Mouse (Mus musculus) left cerebral cortex, adult 11 months (tissue): ENCODE data around the gene Nfix.

Source experiments
- DNase-seq: peaks from one replicate; pipeline ENCODE4 v3.0.0; 2022; ENCODE audit warnings: low spot score

Gene Nfix

GRCm38 (mm10) chr8:84663483-84664327, 136.4 kb downstream of the Nfix start:
- peak; percentile 95 for DNase-seq

DNA sequence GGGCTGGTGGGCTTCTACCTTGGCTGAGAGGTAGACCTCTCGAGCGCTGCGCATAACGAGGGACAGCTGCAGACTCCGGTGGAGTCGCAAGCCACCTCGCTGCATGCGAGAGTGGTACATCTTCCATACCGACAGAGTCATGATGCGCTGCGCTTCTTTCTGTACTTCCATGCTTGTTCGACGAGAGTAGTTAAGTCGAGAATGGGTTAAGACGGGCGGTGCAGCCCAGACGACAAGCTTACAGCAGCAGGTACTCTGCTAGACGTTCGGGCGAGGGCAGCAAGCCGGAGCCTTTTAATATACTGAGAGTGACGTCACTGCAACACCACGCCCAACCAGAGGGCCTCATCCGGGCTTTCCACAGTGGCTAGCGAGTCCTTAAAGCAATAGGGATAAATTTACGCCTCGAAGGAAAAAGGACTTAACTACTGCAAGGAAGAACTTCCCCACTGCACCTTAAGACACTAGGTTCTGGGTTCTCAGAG, 137.5 kb downstream of the Nfix start, which contains the start of gene Ier2:
Gene Ier2, minus strand, starts transcription at position 272 of the 485 bp plus-strand sequence.
- peak; percentile 91 for DNase-seq

GRCm38 (mm10) chr8:84661961-84662571, 138.1 kb downstream of the Nfix start:
- no peak for DNase-seq

- peak; percentile 57 for DNase-seq
These were observed 138.7 kb downstream of the Nfix start for GRCm38 (mm10) chr8:84661458-84661871.

DNA sequence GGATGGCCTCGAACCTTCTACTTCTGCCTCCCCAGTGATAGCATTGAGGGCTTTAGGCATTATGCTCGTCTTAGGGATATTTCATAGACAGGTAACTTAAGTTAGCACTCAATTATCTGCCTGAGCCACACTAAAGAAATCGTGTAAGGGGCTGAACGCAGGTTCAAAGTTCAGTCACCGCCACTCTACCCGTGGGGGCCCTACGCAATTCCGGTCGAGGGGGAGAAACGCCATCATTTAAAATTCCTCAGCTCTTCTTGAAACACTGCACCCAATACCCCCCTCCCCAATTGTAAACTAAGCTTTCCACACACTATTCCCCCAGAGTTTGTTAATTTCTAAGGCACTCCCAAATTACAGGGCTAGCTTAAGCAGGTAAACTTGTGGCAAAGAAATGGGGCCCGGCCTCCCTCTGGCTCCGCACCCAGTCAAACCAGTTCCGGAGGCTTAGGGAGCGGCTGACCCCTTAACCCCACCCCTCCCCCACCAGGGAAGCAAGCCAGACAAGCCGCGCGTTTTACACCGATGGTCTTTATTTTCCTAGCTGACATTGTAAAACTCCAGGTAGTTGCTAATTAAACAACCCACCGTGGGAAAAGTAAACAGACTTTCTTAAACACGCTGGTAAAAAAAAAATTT, 139.2 kb downstream of the Nfix start:
- no peak for DNase-seq

- no peak for DNase-seq
These were observed 140.0 kb downstream of the Nfix start for GRCm38 (mm10) chr8:84659936-84660818.

- no peak for DNase-seq
These were observed 141.2 kb downstream of the Nfix start for GRCm38 (mm10) chr8:84658951-84659350.

GRCm38 (mm10) chr8:84657680-84658079, 142.5 kb downstream of the Nfix start:
- DNase-seq: no peak

- no peak for DNase-seq
These were observed 142.9 kb downstream of the Nfix start for GRCm38 (mm10) chr8:84657203-84657602.

GRCm38 (mm10) chr8:84656641-84657126, 143.5 kb downstream of the Nfix start:
- DNase-seq: no peak

DNA sequence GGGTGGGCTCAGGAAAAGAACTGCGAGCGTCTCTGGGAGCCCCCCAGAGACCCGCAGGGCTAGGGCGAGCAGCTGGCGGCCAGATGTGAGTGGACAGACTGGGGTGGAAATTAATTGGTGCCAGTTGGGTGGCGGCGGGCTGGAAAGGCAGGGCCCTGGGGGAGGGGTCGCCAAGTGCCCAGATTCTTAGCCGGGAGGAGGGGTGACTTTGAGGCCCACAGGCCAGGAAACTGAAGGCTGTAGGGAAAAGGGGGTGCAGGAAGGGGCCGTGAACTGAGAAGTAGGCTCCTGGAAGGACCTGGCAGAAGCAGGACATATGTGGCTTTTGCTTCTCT, 144.0 kb downstream of the Nfix start:
- DNase-seq: no peak

DNA sequence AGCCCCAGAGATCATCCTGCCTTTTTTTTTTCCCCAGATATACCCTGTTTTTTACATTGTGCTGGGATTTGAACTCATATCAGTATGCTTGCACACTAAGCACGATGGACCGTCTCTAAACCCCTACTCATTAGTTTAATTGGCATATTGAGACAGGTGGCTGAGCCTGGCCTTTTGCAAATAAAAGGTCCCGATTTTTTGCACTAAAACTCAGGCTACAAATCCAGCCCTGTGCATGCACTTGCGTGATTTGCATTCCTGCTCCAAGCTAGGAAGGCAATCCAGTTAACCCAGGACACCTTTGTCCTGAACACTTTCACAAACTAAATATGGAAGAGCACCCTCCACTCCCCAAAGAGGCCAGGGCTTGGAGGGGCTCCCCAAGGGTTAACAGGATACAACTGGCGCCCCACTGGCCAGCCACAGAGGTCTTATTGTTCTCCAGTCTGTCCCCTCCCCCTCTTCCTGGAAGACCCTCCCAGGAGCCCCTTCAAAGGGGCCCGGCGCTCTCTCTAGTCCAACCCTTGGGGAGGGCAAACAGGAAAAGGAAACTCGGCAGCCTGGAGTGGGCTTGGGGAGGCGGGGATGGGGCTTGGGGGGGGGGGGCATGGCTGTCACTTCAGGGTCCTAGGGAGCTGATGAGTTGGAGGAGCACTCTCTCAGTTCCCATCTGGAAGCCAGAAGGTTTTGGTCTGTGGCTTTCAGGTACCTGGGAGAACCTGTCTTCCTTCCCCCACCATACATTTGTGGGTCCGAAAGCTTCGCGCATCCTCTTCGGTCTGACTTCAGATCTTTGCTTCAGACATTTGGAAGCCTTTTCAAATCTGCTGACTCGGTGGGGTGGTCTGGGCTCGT, 144.6 kb downstream of the Nfix start:
- no peak for DNase-seq

DNA sequence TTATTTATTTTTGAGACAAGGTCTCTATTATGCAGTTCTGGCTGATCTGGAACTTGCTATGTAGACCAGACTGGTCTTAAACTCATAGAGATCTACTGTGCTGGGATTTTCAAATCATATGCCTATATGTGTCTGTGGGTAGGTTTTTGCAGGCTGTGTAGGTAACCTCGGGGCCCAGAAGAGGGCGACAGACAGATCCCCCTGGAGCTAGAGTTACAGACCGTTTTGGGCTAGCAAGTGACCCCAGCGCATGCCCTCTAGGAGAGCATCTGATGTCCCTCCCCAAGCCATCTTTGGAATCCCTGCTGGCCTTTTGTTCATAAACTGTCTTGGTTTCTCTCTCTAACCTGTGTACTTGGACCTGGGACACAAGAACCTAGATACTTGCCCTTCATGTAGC, 145.5 kb downstream of the Nfix start:
- no peak for DNase-seq

GRCm38 (mm10) chr8:84653092-84653631, 147.0 kb downstream of the Nfix start:
- no peak for DNase-seq

DNA sequence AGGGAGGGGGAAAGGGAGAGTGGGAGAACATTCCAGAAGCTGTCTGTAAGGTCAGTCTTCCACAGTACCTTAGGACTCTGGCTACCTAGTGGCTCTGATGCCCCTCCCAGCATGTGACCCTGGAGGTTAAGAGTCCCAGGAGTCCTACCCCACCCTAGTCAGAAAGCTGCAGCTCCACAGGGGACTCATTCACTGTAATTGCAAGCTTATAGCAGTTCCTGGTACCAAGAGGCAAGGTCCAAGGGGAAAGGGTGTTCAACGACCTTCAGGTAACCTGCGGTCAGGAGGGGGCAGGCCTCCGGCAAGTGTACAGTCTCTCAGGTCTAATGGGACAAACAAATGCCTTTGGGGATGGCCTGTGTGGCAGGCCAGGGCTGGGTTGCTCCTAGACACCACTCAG, 149.9 kb downstream of the Nfix start:
- no peak for DNase-seq
